Mouse (Mus musculus) retina, postnatal 1 day (tissue): ENCODE results near the gene Cltb.

Experiments used
- DNase-seq: peaks from one replicate; pipeline ENCODE4 v3.0.0-alpha.2; 2012

Cltb gene

GRCm38 (mm10) chr13:54560608-54561007 is 50.5 kb downstream of the Cltb start:
- DNase-seq: no peak

DNA sequence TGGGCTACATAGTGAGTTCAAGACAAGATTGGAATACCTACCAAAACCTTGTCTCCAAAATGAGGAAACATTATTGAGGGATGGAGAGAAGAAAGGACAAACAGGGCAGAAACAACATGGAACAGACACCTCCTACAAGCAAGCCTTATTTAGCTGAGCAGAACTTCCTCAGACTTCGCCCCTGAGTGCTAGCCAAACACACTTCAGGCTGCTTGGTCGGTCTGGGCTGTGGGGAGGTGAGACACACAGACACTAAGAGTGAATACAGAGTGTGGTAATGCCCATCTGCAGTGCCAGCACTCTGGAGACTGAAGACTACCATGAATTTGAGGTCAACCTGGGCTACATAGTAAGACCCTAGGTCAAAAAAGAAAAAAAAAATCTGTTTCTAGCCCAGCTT is 51.5 kb downstream of the Cltb start:
- DNase-seq: no peak

DNA sequence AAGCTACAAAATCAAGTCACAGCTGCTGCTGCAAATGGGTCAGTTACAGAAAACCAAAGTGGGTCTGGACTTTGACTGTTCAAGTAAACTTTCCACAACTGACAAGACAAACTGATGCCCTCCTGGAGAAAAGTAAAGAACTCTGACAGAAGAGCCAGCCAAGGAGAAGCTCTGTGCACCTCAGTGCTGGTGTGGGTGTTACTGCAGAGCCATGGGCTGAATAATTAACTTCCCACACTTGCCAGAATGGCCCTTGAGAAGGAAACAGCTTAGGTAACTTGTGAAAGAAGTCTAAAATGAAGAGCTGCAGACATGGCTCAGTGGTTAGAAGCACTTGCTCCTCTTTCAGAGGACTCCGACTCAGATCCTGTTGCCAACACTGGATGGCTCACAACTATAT is 53.5 kb downstream of the Cltb start:
- no peak for DNase-seq

GRCm38 (mm10) chr13:54556796-54557195 is 54.3 kb downstream of the Cltb start:
- no peak for DNase-seq

DNA sequence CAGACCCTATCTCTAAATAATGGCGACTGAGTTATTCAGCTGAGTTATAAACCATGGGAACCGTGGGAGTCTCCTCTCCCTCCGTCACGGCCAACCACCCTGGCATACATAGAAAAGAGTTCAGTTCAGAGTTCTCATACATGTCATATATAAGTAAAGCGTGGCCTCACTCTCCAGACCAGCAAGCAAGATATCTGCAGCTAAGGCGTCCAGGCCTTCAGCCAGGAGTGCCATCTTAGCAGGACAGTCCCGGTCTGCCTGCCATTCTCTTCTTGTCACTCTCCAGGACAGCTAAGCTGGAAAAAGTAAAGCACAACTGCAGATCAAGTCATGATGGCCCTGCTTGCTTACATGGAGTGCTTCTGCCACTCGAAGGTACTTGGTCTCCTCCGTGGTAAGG is 55.0 kb downstream of the Cltb start:
- no peak for DNase-seq

- DNase-seq: no peak
Measured at GRCm38 (mm10) chr13:54548036-54548435, 63.1 kb downstream of the Cltb start.
